12 mouse cellular contexts compared by ENCODE assay signal in genomic region chr11:43417201-43417600, GRCm38 (mm10). TPM values are rescaled to one million over a fixed set of nuclear protein-coding genes. Genes with fewer than 3 reads are reported as not detected.
A peak's percentile ranks its signal among the peaks of the same experiment; 100 is the strongest.
DNase-seq lines count a peak whose midpoint lies in the region; ATAC-seq lines count a peak whose summit lies in the region.
"Had no signal": no experiment of that assay in that cellular context is flagged by ENCODE, and none has a peak within 500 bp of the region (broad histone marks: within the 10 kb centered on the region; RNA-seq: fewer than 3 reads in every experiment).

No protein-coding gene starts in this region.

- no peak overlapping the region for H3K4me2 ChIP-seq in kidney, embryonic 14.5 days (replicated peaks; ENCODE audit: low read depth, low read length)
- no peak overlapping the region for H3K4me2 ChIP-seq in hindbrain, embryonic 11.5 days (replicated peaks; ENCODE audit: low read depth, low read length)
- no peak overlapping the region for H3K4me2 ChIP-seq in hindbrain, embryonic 16.5 days (ENCODE audit: low read length)
- H3K4me2 ChIP-seq in midbrain, embryonic 14.5 days (ENCODE audit: low read length) = no peak overlapping the region
- H3K4me2 ChIP-seq: heart, embryonic 12.5 days had no signal

- 37% methylated on average over 7 of the region's 7 CpGs for WGBS in kidney, embryonic 14.5 days
- WGBS in hindbrain, embryonic 11.5 days = 47% methylated on average over 7 of the region's 7 CpGs
- 32% methylated on average over 7 of the region's 7 CpGs for WGBS in hindbrain, embryonic 16.5 days
- 24% methylated on average over 7 of the region's 7 CpGs for WGBS in midbrain, embryonic 14.5 days

- H3K4me3 ChIP-seq in kidney, embryonic 14.5 days (ENCODE audit: low read length) = no peak overlapping the region
- H3K4me3 ChIP-seq in hindbrain, embryonic 11.5 days (ENCODE audit: low read depth, low read length) = no peak overlapping the region
- no peak overlapping the region for H3K4me3 ChIP-seq in hindbrain, embryonic 16.5 days (ENCODE audit: low read length)
- H3K4me3 ChIP-seq in midbrain, embryonic 14.5 days (replicated peaks; ENCODE audit: low read depth, low read length) = no peak overlapping the region
- H3K4me3 ChIP-seq: heart, embryonic 12.5 days; megakaryocyte, embryonic 14.5 days had no signal

- DNase-seq in kidney, adult 18-20 months = no peak
- peak; percentile 39 for DNase-seq in hindbrain, embryonic 11.5 days (ENCODE audit: low spot score)
- peak; percentile 31 for DNase-seq in midbrain, embryonic 14.5 days
- no peak for DNase-seq in urinary bladder, postnatal 36 days (ENCODE audit: low spot score in 2 of 2)
- DNase-seq in lung, postnatal 36 days = no peak
- DNase-seq: adrenal gland, postnatal 10 days; gastrocnemius, postnatal 25 days; right cerebral cortex, postnatal 14 days had no signal

- H3K36me3 ChIP-seq in kidney, embryonic 14.5 days (ENCODE audit: control insufficient read depth, insufficient read depth, low read length) = no peaks in the 10 kb centered on the region
- H3K36me3 ChIP-seq in hindbrain, embryonic 11.5 days (ENCODE audit: control insufficient read depth, insufficient read depth, low read length) = no peaks in the 10 kb centered on the region
- H3K36me3 ChIP-seq in hindbrain, embryonic 16.5 days (ENCODE audit: control insufficient read depth, insufficient read depth, low read length) = no peaks in the 10 kb centered on the region
- H3K36me3 ChIP-seq in midbrain, embryonic 14.5 days (ENCODE audit: control insufficient read depth, insufficient read depth, low read length) = no peaks in the 10 kb centered on the region

- no peaks in the 10 kb centered on the region for H3K9me3 ChIP-seq in kidney, embryonic 14.5 days (ENCODE audit: control insufficient read depth, low read length)
- no peaks in the 10 kb centered on the region for H3K9me3 ChIP-seq in hindbrain, embryonic 11.5 days (ENCODE audit: control insufficient read depth, low read length)
- H3K9me3 ChIP-seq in hindbrain, embryonic 16.5 days (ENCODE audit: control insufficient read depth, low read length) = no peaks in the 10 kb centered on the region
- no peaks in the 10 kb centered on the region for H3K9me3 ChIP-seq in midbrain, embryonic 14.5 days (ENCODE audit: control insufficient read depth, low read length)
- H3K9me3 ChIP-seq: heart, embryonic 12.5 days; megakaryocyte, embryonic 14.5 days had no signal

- H3K27me3 ChIP-seq in kidney, embryonic 14.5 days (ENCODE audit: control insufficient read depth, insufficient read depth, low read length) = no peaks in the 10 kb centered on the region
- no peaks in the 10 kb centered on the region for H3K27me3 ChIP-seq in hindbrain, embryonic 11.5 days (ENCODE audit: control insufficient read depth, insufficient read depth, low read length)
- H3K27me3 ChIP-seq in hindbrain, embryonic 16.5 days (replicated peaks; ENCODE audit: control insufficient read depth, insufficient read depth, low read length) = no peaks in the 10 kb centered on the region
- no peaks in the 10 kb centered on the region for H3K27me3 ChIP-seq in midbrain, embryonic 14.5 days (ENCODE audit: control insufficient read depth, insufficient read depth, low read length)
- H3K27me3 ChIP-seq: heart, embryonic 12.5 days; megakaryocyte, embryonic 14.5 days had no signal

- no peaks in the 10 kb centered on the region for H3K4me1 ChIP-seq in kidney, embryonic 14.5 days (ENCODE audit: control insufficient read depth, insufficient read depth, low read length)
- no peaks in the 10 kb centered on the region for H3K4me1 ChIP-seq in hindbrain, embryonic 11.5 days (replicated peaks; ENCODE audit: control insufficient read depth, insufficient read depth, low read length)
- H3K4me1 ChIP-seq in hindbrain, embryonic 16.5 days (ENCODE audit: control insufficient read depth, insufficient read depth, low read depth, low read length) = no peaks in the 10 kb centered on the region
- 0 out of 2 replicates have a peak, but pooled peaks cover 3% of the 10 kb centered on the region for H3K4me1 ChIP-seq in midbrain, embryonic 14.5 days (ENCODE audit: control insufficient read depth, insufficient read depth, low read length)
- H3K4me1 ChIP-seq: heart, embryonic 12.5 days had no signal

- peak; percentile 82 for ATAC-seq in kidney, embryonic 14.5 days (ENCODE audit: low FRiP score, low TSS enrichment)
- ATAC-seq in hindbrain, embryonic 11.5 days (ENCODE audit: low FRiP score) = peak; percentile 52
- 0 out of 2 replicates have a peak, but pooled peaks have one; percentile 24 for ATAC-seq in hindbrain, embryonic 16.5 days
- no peak for ATAC-seq in midbrain, embryonic 14.5 days (ENCODE audit: low FRiP score, low TSS enrichment)

- H3K27ac ChIP-seq in kidney, embryonic 14.5 days (ENCODE audit: low read depth, low read length) = no peak overlapping the region
- no peak overlapping the region for H3K27ac ChIP-seq in hindbrain, embryonic 11.5 days (ENCODE audit: low read depth, low read length)
- H3K27ac ChIP-seq in hindbrain, embryonic 16.5 days (ENCODE audit: low read depth, low read length) = no peak overlapping the region
- no peak overlapping the region for H3K27ac ChIP-seq in midbrain, embryonic 14.5 days (replicated peaks; ENCODE audit: low read depth, low read length)

- H3K9ac ChIP-seq in kidney, embryonic 14.5 days (ENCODE audit: low read depth, low read length) = no peak overlapping the region
- H3K9ac ChIP-seq in hindbrain, embryonic 11.5 days (ENCODE audit: low read depth, low read length) = no peak overlapping the region
- H3K9ac ChIP-seq in hindbrain, embryonic 16.5 days (ENCODE audit: low read depth, low read length) = no peak overlapping the region
- no peak overlapping the region for H3K9ac ChIP-seq in midbrain, embryonic 14.5 days (replicated peaks; ENCODE audit: low read length)
- H3K9ac ChIP-seq: heart, embryonic 12.5 days had no signal

RNA-seq across cellular contexts. Expression of gene Pttg1, which starts 8.8 kb away (rescaled TPM):
- polyA plus RNA-seq in kidney, embryonic 14.5 days (2014; fragmentation: Nextera tagmentation; extraction: Ambion mirVana) = 105 and 129 TPM in 2 replicates
- 92.8 and 99.4 TPM in 2 replicates for polyA plus RNA-seq in hindbrain, embryonic 11.5 days (2014; fragmentation: Nextera tagmentation; extraction: Ambion mirVana)
- polyA plus RNA-seq in hindbrain, embryonic 16.5 days (2015; fragmentation: Nextera tagmentation; extraction: Ambion mirVana) = 51.0 and 56.3 TPM in 2 replicates
- polyA plus RNA-seq in midbrain, embryonic 14.5 days (2014; fragmentation: Nextera tagmentation; extraction: Ambion mirVana) = 50.3 and 51.8 TPM in 2 replicates

RNA-seq across cellular contexts. Expression of gene Slu7, which starts 16.3 kb away (rescaled TPM):
- polyA plus RNA-seq in kidney, embryonic 14.5 days (2014; fragmentation: Nextera tagmentation; extraction: Ambion mirVana) = 58.2 and 65.2 TPM in 2 replicates
- 69.7 and 73.6 TPM in 2 replicates for polyA plus RNA-seq in hindbrain, embryonic 11.5 days (2014; fragmentation: Nextera tagmentation; extraction: Ambion mirVana)
- polyA plus RNA-seq in hindbrain, embryonic 16.5 days (2015; fragmentation: Nextera tagmentation; extraction: Ambion mirVana) = 54.4 and 55.2 TPM in 2 replicates
- polyA plus RNA-seq in midbrain, embryonic 14.5 days (2014; fragmentation: Nextera tagmentation; extraction: Ambion mirVana) = 64.1 and 68.6 TPM in 2 replicates

RNA-seq across cellular contexts. Expression of gene C1qtnf2, which starts 56.9 kb away (rescaled TPM):
- 13.4 and 17.9 TPM in 2 replicates for polyA plus RNA-seq in kidney, embryonic 14.5 days (2014; fragmentation: Nextera tagmentation; extraction: Ambion mirVana)
- 3.2 and 3.3 TPM in 2 replicates for polyA plus RNA-seq in hindbrain, embryonic 11.5 days (2014; fragmentation: Nextera tagmentation; extraction: Ambion mirVana)
- polyA plus RNA-seq in hindbrain, embryonic 16.5 days (2015; fragmentation: Nextera tagmentation; extraction: Ambion mirVana) = 15.5 and 16.6 TPM in 2 replicates
- 4.8 and 7.9 TPM in 2 replicates for polyA plus RNA-seq in midbrain, embryonic 14.5 days (2014; fragmentation: Nextera tagmentation; extraction: Ambion mirVana)

Comparison
In these comparisons a context has a peak if more than half of its experiments do, and no peak if none do; other contexts are left out.
1. DNase-seq: peak in hindbrain, embryonic 11.5 days (single experiment) and midbrain, embryonic 14.5 days (single experiment); none in kidney, adult 18-20 months (single experiment), urinary bladder, postnatal 36 days (0 of 2) and lung, postnatal 36 days (single experiment).